Mouse (Mus musculus): ENCODE measurements around the gene Tax1bp3.

DNA sequence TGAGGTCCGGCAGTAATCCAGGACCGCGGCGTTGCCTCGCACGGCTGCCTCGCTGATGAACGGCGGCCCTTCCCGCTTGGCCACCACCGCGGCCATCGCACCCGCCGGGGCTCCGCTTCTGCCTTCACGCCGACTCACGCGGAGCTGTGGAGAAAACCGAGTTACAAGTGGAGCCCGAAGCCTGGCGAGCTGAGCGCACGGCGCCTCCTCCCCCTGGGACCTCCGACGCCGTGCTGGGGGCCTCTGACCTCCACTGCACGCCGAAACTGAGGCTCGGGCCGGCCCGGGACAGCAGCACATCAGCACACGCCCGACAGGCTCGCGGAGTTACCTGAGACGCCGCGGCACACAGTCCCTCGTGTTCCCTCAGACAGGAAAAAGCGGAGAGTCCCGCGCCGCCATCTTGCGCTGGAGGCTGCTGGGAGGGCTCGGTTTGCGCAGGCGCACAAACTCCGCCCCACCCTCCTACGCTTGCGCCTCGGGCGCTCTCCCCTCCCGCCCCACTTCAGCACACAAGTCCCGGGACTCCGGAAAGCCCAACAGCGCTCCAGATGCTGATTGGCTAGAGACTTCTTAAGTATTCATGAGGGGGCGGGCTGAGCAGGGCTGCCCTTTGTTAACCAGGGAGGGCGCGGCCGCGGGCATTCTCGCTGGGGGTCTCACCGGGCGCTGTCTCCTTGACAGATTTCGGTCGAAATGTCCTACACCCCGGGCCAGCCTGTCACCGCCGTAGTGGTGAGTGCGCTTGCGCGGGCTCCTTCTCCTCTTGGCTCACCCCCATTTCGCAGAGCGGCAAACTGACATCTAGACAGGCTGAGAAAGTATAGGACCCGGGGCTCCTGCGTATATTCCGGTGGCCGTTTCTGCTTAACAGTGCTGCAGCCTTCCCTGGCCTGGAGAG, at the start of gene Tax1bp3, which contains the start of gene Emc6:
- no peak for TF ChIP-seq FLI1 (IDR thresholded peaks at IDR 0.05; ENCODE audit: low read length)
- TF ChIP-seq GATA1 (IDR thresholded peaks at IDR 0.05; ENCODE audit: borderline replicate concordance, low read length): no peak

Measured in megakaryocyte, embryonic 14.5 days (primary cell).